Mouse (Mus musculus): ENCODE data around the gene Ppp1r36. TPM values are rescaled to one million over a fixed set of nuclear protein-coding genes. Genes with fewer than 3 reads are reported as not detected.
"Not testable (repeated sequence)": the region's sequence is repeated elsewhere in the genome, so short reads cannot be mapped to it uniquely, and the experiment has no call there.

Ppp1r36 gene
- polyA plus RNA-seq, 1 experiment from 2014 or later = 0.05 TPM

DNA sequence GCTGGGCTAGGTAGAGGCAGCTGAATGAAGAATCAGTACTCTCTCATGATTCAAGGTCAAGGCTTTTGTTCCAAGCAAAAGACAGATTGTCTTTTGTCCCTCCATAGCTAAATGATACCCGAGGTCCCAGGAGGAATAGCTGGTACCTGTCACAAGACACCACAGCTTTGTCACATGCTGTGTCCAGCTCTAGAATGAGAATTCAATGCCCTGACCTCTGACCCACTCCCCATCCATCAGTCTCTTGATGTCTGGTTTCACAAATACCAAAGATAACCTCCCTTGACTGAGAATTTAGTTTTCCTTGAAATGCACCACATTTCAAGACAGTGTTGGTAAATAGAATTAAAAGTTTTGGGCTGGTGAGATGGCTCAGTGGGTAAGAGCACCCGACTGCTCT is 34.9 kb downstream of the Ppp1r36 start:
- ATAC-seq (ENCODE audit: insufficient read depth) = no peak
- Histone ChIP-seq H3K27me3 (no peaks in the 10 kb centered on the region), H3K36me3 (replicated peaks) (no peaks in the 10 kb centered on the region), H3K4me3 (replicated peaks) (no peak overlapping the region), H3K4me2 (no peak overlapping the region), H3K4me1 (replicated peaks) (no peaks in the 10 kb centered on the region), H3K9ac (no peak overlapping the region), H3K27ac (replicated peaks) (no peak overlapping the region), H3K9me3 (replicated peaks) (no peaks in the 10 kb centered on the region)
- 42% methylated on average over 2 of the region's 2 CpGs for WGBS (ENCODE audit: insufficient replicate concordance)

GRCm38 (mm10) chr12:76458445-76458844 is 41.1 kb downstream of the Ppp1r36 start:
- not testable (repeated sequence) for H3K9ac ChIP-seq; H3K4me1 ChIP-seq (replicated peaks); ATAC-seq (ENCODE audit: insufficient read depth); H3K36me3 ChIP-seq (replicated peaks); H3K4me3 ChIP-seq (replicated peaks); H3K27me3 ChIP-seq; H3K9me3 ChIP-seq (replicated peaks); H3K4me2 ChIP-seq; H3K27ac ChIP-seq (replicated peaks)
- 63% methylated on average over 4 of the region's 4 CpGs for WGBS (ENCODE audit: insufficient replicate concordance)

DNA sequence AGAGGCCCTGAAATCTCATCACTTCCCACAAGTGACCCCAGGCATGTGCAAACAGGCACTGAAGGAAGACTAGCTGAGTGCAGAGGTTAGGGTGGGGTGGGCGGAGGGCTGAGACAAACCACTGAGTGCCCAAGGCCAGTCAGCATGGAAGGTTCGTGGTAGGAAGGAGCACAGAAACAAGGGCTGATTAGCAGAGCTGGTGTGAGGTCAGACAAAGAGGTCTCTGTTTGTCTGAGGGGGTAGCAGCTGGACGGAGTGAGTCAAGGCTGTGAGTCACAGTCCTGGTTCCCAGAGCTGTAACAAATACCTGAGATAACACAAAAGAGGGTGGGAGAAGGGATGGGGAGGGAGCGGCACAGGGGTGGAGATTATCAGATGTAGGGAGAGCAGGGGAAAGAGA is 41.7 kb downstream of the Ppp1r36 start:
- 45% methylated on average over 4 of the region's 4 CpGs for WGBS (ENCODE audit: insufficient replicate concordance)
- no peak overlapping the region for H3K27ac ChIP-seq (replicated peaks)
- no peak for ATAC-seq (ENCODE audit: insufficient read depth)

DNA sequence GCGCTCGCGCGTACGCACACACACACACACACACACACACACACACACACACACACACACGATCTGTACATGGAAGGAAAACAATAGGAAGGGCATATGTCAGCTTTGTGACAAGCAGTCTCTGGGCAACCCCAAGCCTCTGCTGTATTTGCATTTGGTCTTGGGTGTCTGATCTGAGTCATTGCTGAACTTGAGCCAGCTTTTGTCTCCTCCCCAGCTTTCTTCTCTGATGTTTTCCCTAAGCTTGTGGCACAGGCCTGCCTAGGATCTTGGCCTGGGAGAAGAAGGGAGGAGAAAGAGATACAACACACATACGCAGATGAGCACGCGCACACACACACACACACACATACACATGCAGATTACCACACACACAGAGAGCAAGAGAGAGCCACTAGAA is 46.1 kb downstream of the Ppp1r36 start:
- ATAC-seq (ENCODE audit: insufficient read depth) = no peak
- Histone ChIP-seq H3K4me2 (no peak overlapping the region), H3K27me3 (no peaks in the 10 kb centered on the region; the same call in none of the 2 replicates), H3K4me3 (replicated peaks) (no peak overlapping the region), H3K9me3 (replicated peaks) (no peaks in the 10 kb centered on the region), H3K9ac (no peak overlapping the region), H3K36me3 (replicated peaks) (no peaks in the 10 kb centered on the region), H3K27ac (replicated peaks) (no peak overlapping the region), H3K4me1 (replicated peaks) (no peaks in the 10 kb centered on the region)
- WGBS (ENCODE audit: insufficient replicate concordance) = 78% methylated on average over 9 of the region's 9 CpGs

More for the DNA sequence above, 41.7 kb downstream of the Ppp1r36 start:
- Histone ChIP-seq H3K9ac (no peak overlapping the region), H3K36me3 (replicated peaks) (no peaks in the 10 kb centered on the region), H3K4me2 (no peak overlapping the region), H3K27me3 (no peaks in the 10 kb centered on the region), H3K9me3 (replicated peaks) (no peaks in the 10 kb centered on the region), H3K4me1 (replicated peaks) (no peaks in the 10 kb centered on the region), H3K4me3 (replicated peaks) (no peak overlapping the region)

DNA sequence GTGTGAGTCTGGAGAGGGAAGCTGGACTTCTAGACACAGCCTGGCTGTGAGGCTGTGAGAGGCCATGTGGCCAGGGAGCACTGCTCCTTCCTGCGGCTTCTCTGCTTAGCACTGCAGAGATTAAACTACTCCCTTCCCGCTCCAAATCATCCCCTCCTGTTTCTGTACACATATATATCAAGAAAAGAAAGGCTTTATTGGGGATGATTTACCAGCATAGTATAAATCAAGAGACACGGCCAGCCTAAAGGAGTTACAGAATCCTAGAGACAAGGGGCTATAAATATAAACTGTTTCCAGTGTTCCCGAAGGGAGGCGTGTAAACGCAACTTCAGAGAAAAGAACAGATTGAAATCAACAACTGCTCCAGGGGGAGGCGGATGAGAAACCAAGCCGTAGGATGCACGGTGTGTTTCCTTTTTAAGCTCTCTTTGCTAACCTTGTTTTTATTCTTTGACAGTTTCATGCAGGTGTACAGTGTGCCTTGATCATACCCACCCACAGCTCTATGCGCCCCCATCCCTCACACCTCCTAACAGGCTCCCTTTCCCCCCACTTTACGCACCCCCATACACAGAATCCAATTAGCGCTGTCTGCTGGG is 47.4 kb downstream of the Ppp1r36 start:
- H3K4me3 ChIP-seq (replicated peaks) = no peak overlapping the region
- no peak overlapping the region for H3K27ac ChIP-seq (replicated peaks)
- H3K9ac ChIP-seq = no peak overlapping the region
- H3K27me3 ChIP-seq = no peaks in the 10 kb centered on the region; the same call in none of the 2 replicates
- WGBS (ENCODE audit: insufficient replicate concordance) = 66% methylated on average over 12 of the region's 12 CpGs
- no peaks in the 10 kb centered on the region for H3K4me1 ChIP-seq (replicated peaks)
- H3K9me3 ChIP-seq (replicated peaks) = no peaks in the 10 kb centered on the region
- no peaks in the 10 kb centered on the region for H3K36me3 ChIP-seq (replicated peaks)
- H3K4me2 ChIP-seq = no peak overlapping the region
- no peak for ATAC-seq (ENCODE audit: insufficient read depth)

- H3K9ac ChIP-seq = no peak overlapping the region
- H3K4me1 ChIP-seq (replicated peaks) = no peaks in the 10 kb centered on the region
- 54% methylated on average over 7 of the region's 7 CpGs for WGBS (ENCODE audit: insufficient replicate concordance)
- no peak overlapping the region for H3K27ac ChIP-seq (replicated peaks)
- ATAC-seq (ENCODE audit: insufficient read depth) = no peak
- no peak overlapping the region for H3K4me3 ChIP-seq (replicated peaks)
- H3K9me3 ChIP-seq (replicated peaks) = no peaks in the 10 kb centered on the region
- H3K36me3 ChIP-seq (replicated peaks) = no peaks in the 10 kb centered on the region
- H3K4me2 ChIP-seq = no peak overlapping the region
- no peaks in the 10 kb centered on the region; the same call in none of the 2 replicates for H3K27me3 ChIP-seq
Measured at GRCm38 (mm10) chr12:76466651-76467050, 49.3 kb downstream of the Ppp1r36 start.

DNA sequence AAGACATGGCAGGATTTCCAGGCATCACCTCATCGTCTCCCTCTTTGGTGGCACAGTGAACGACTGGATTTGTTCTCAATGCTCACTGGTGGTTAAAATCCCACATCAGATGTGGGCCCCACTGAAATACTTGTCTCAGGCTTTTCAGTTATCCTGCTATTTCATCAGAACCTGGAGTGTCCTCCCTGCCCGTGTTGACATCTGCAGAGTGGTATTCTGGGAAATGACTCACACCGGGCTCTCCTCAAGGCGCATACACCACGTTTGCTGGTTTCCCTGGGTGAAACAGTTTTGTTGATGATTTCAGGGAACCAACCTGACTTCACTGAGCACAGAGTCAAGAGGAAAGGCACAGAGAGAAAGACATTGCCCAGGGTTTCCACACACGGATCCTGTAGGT is 49.9 kb downstream of the Ppp1r36 start:
- no peak overlapping the region for H3K9ac ChIP-seq

DNA sequence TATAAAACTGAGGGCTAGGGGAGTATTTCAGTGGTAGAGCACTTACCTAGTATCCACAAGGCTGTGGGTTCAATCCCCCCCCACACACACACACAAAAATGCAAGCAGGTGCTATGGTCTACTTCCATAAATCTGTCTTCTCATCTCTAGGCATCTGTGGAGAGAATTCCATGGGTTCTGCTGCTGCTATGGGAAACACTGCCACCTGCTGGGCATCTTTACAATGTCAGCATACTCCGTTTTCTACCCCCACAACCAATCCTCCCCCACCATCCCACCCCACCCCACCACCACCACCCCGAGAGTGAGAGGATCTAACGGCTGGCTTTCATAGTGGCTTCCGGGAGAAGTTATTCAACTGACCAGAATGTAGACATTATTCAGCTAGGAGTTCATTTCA is 54.7 kb downstream of the Ppp1r36 start:
- no peak for ATAC-seq (ENCODE audit: insufficient read depth)
- WGBS (ENCODE audit: insufficient replicate concordance) = 8% methylated on average over 4 of the region's 4 CpGs
- H3K4me2 ChIP-seq = no peak overlapping the region

More for the DNA sequence above, 49.9 kb downstream of the Ppp1r36 start:
- Histone ChIP-seq H3K4me1 (replicated peaks) (no peaks in the 10 kb centered on the region), H3K36me3 (replicated peaks) (no peaks in the 10 kb centered on the region), H3K4me3 (replicated peaks) (no peak overlapping the region), H3K4me2 (no peak overlapping the region), H3K27me3 (no peaks in the 10 kb centered on the region; the same call in none of the 2 replicates), H3K27ac (replicated peaks) (no peak overlapping the region), H3K9me3 (replicated peaks) (no peaks in the 10 kb centered on the region)
- 37% methylated on average over 7 of the region's 7 CpGs for WGBS (ENCODE audit: insufficient replicate concordance)
- ATAC-seq (ENCODE audit: insufficient read depth) = no peak

GRCm38 (mm10) chr12:76473562-76474245 is 56.4 kb downstream of the Ppp1r36 start:
- no peak for ATAC-seq (ENCODE audit: insufficient read depth)
- H3K4me3 ChIP-seq (replicated peaks) = no peak overlapping the region
- WGBS (ENCODE audit: insufficient replicate concordance) = 58% methylated on average over 10 of the region's 10 CpGs
- H3K27ac ChIP-seq (replicated peaks) = no peak overlapping the region
- no peaks in the 10 kb centered on the region for H3K36me3 ChIP-seq (replicated peaks)
- H3K4me1 ChIP-seq (replicated peaks) = no peaks in the 10 kb centered on the region
- H3K9me3 ChIP-seq (replicated peaks) = no peaks in the 10 kb centered on the region
- no peak overlapping the region for H3K9ac ChIP-seq
- no peaks in the 10 kb centered on the region for H3K27me3 ChIP-seq
- H3K4me2 ChIP-seq = no peak overlapping the region

More for the DNA sequence above, 54.7 kb downstream of the Ppp1r36 start:
- Histone ChIP-seq H3K36me3 (replicated peaks) (no peaks in the 10 kb centered on the region), H3K4me3 (replicated peaks) (no peak overlapping the region), H3K27ac (replicated peaks) (no peak overlapping the region), H3K9ac (no peak overlapping the region), H3K27me3 (no peaks in the 10 kb centered on the region), H3K4me1 (replicated peaks) (no peaks in the 10 kb centered on the region), H3K9me3 (replicated peaks) (no peaks in the 10 kb centered on the region)

DNA sequence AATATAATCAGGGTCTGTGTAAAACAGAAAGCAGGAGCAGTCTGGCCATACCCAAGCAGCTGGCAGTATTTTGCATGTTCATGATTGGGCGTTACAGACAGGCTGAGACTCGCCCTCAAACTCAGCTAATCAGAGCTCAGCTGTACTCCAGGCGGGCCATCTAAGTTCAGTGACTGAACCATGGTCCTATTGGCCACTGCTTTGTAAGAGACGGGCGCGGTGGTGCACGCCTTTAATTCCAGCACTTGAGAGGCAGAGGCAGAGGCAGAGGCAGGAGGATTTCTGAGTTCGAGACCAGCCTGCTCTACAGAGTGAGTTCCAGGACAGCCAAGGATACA is 56.9 kb downstream of the Ppp1r36 start:
- Histone ChIP-seq H3K27me3 (no peaks in the 10 kb centered on the region), H3K9me3 (replicated peaks) (no peaks in the 10 kb centered on the region), H3K4me1 (replicated peaks) (no peaks in the 10 kb centered on the region), H3K36me3 (replicated peaks) (no peaks in the 10 kb centered on the region), H3K27ac (replicated peaks) (no peak overlapping the region), H3K9ac (no peak overlapping the region), H3K4me2 (no peak overlapping the region), H3K4me3 (replicated peaks) (no peak overlapping the region)
- 53% methylated on average over 8 of the region's 8 CpGs for WGBS (ENCODE audit: insufficient replicate concordance)
- ATAC-seq (ENCODE audit: insufficient read depth) = no peak

DNA sequence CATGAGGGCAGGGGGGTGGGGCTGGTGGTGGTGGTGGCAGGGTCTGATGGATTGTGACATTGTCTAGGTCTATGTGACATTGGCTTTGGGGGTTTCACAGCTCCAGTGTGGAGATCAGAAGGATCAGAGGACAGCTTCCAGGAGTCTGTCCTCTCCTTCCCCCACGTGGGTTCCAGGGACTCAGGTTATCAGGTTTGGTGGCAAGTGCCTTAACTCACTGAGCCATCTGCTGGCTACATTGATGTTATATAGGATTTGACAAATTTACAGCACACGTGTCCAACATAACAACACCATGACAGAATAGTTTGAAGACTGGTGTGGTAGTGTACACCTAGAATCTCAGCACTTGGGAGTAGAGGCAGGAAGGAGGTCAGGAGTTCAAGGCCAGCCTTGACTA is 57.5 kb downstream of the Ppp1r36 start:
- H3K9me3 ChIP-seq (replicated peaks) = no peaks in the 10 kb centered on the region
- WGBS (ENCODE audit: insufficient replicate concordance) = 18% methylated on average over 2 of the region's 2 CpGs

GRCm38 (mm10) chr12:76476146-76476545 is 58.8 kb downstream of the Ppp1r36 start:
- Histone ChIP-seq H3K9me3 (replicated peaks) (no peaks in the 10 kb centered on the region), H3K4me3 (replicated peaks) (no peak overlapping the region), H3K9ac (no peak overlapping the region), H3K27ac (replicated peaks) (no peak overlapping the region), H3K4me1 (replicated peaks) (no peaks in the 10 kb centered on the region), H3K27me3 (no peaks in the 10 kb centered on the region), H3K36me3 (replicated peaks) (no peaks in the 10 kb centered on the region), H3K4me2 (no peak overlapping the region)
- 71% methylated on average over 1 of the region's 1 CpGs for WGBS (ENCODE audit: insufficient replicate concordance)
- ATAC-seq (ENCODE audit: insufficient read depth) = no peak

More for the DNA sequence above, 57.5 kb downstream of the Ppp1r36 start:
- no peaks in the 10 kb centered on the region for H3K4me1 ChIP-seq (replicated peaks)
- H3K27me3 ChIP-seq = no peaks in the 10 kb centered on the region
- no peak for ATAC-seq (ENCODE audit: insufficient read depth)
- H3K4me3 ChIP-seq (replicated peaks) = no peak overlapping the region
- H3K36me3 ChIP-seq (replicated peaks) = no peaks in the 10 kb centered on the region
- no peak overlapping the region for H3K4me2 ChIP-seq
- no peak overlapping the region for H3K9ac ChIP-seq
- H3K27ac ChIP-seq (replicated peaks) = no peak overlapping the region

Measured in liver, embryonic 15.5 days (tissue).